Mouse (Mus musculus): ENCODE results near the gene Pcnx2. TPM values are rescaled to one million over a fixed set of nuclear protein-coding genes. Genes with fewer than 3 reads are reported as not detected.

The Pcnx2 gene
- total RNA-seq (2023), result under 1 TPM in 1 of 2 experiments, not detected in 1; 0.15 TPM

GRCm38 (mm10) chr8:125897868-125898788 is at the start of gene Pcnx2:
TSS of gene Pcnx2 (minus strand) at chr8:125898317.

GRCm38 (mm10) chr8:125910365-125911228 is 12.5 kb upstream of the Pcnx2 start, which contains the start of gene Map3k21:
TSS of gene Map3k21 (plus strand) at chr8:125910450.

GRCm38 (mm10) chr8:125729746-125730145 is 168.4 kb downstream of the Pcnx2 start, which contains the start of gene Ntpcr:
TSS of gene Ntpcr (plus strand) at chr8:125729963.

Other genes with a start within 250 kb of the Pcnx2 start
- gene Map10, start 228.5 kb downstream of the Pcnx2 start, total RNA-seq (2023), result 1 to 10 TPM; 1.3 to 2.2 TPM
- gene Ntpcr, start 168.4 kb downstream of the Pcnx2 start, total RNA-seq (2023), result 10 to 100 TPM; 10.8 to 14.0 TPM
- not detected for gene Map3k21, start 12.1 kb upstream of the Pcnx2 start, total RNA-seq (2023)
- not detected for gene Kcnk1, start 96.9 kb upstream of the Pcnx2 start, total RNA-seq (2023)